Mouse (Mus musculus) C2C12 (cell line): Measurements from ENCODE around the gene Casp12. TPM values are rescaled to one million over a fixed set of nuclear protein-coding genes. Genes with fewer than 3 reads are reported as not detected.

Experiments
- H3K27me3 ChIP-seq: one replicate; pipeline ENCODE4 v1.6.1; 2011; ENCODE audit not compliant: control insufficient read depth, insufficient read depth, insufficient read length
- H3K36me3 ChIP-seq: one replicate; pipeline ENCODE4 v1.6.1; 2011; ENCODE audit not compliant: control insufficient read depth, insufficient read depth
- H3K4me3 ChIP-seq: one replicate; pipeline ENCODE4 v1.5.1; 2011; ENCODE audit warnings: mild to moderate bottlenecking, control low read depth; ENCODE audit not compliant: poor library complexity, insufficient read depth, severe bottlenecking
- H3K79me2 ChIP-seq: one replicate; pipeline ENCODE4 v1.6.1; 2011; ENCODE audit not compliant: control insufficient read depth, insufficient read depth
- H3K79me3 ChIP-seq: one replicate; pipeline ENCODE4 v1.6.1; 2011; ENCODE audit warnings: low read depth, control low read depth
- H3ac ChIP-seq: one replicate; pipeline ENCODE3; 2011; ENCODE audit warnings: low read depth; ENCODE audit not compliant: control insufficient read depth, insufficient read length
- CEBPB ChIP-seq: IDR thresholded peaks from one replicate; pipeline ENCODE4 v1.6.1; 2011; ENCODE audit warnings: low read depth, mild to moderate bottlenecking, control low read depth, moderate library complexity
- CTCF ChIP-seq: IDR thresholded peaks from one replicate; pipeline ENCODE4 v1.5.1; 2011; ENCODE audit not compliant: control insufficient read depth, insufficient read depth, insufficient read length
- FOSL1 ChIP-seq: IDR thresholded peaks from one replicate; pipeline ENCODE4 v1.8.0; 2011; ENCODE audit warnings: mild to moderate bottlenecking, low read length; ENCODE audit not compliant: poor library complexity, insufficient read depth, severe bottlenecking
- MAX ChIP-seq: IDR thresholded peaks from one replicate; pipeline ENCODE4 v1.6.1; 2011; ENCODE audit warnings: mild to moderate bottlenecking, control low read depth
- MYOD1 ChIP-seq: IDR thresholded peaks from one replicate; pipeline ENCODE4 v1.6.1; 2011; ENCODE audit warnings: low read depth; ENCODE audit not compliant: control insufficient read depth, insufficient read length
- MYOG ChIP-seq: IDR thresholded peaks from one replicate; pipeline ENCODE4 v1.6.1; 2011; ENCODE audit not compliant: control insufficient read depth, insufficient read length; ENCODE audit errors: extremely low read depth
- USF1 ChIP-seq: IDR thresholded peaks from one replicate; pipeline ENCODE4 v1.6.1; 2011; ENCODE audit warnings: low read depth, mild to moderate bottlenecking, control low read depth, moderate library complexity
- polyA plus RNA-seq: library from polyadenylated mRNA; unstranded; fragments of >200 nt; fragmentation: generic; extraction: Trizol; gene quantifications from one replicate; pipeline ENCODE4 v1.2.1, GENCODE M21; 2012; ENCODE audit warnings: missing spikeins

Casp12 gene
- polyA plus RNA-seq, 1 experiment, result 3.0 TPM

GRCm38 (mm10) chr9:5308561-5308960 lies 36.7 kb upstream of the Casp12 start, which contains the start of gene Casp4:
Casp4 (plus strand) TSS chr9:5308828.
- Histone ChIP-seq H3K27me3 (no peaks in the 10 kb centered on the region), H3K4me3 (no peak within 1 kb of the TSS), H3K79me2 (no peaks in the 10 kb centered on the region), H3K79me3 (no peaks in the 10 kb centered on the region), H3ac (no peak within 1 kb of the TSS), H3K36me3 (no peaks in the 10 kb centered on the region)
- TF ChIP-seq USF1, result no peak
- TF ChIP-seq MYOG, result no peak
- no peak for TF ChIP-seq MYOD1
- no peak for TF ChIP-seq FOSL1
- TF ChIP-seq MAX, result no peak
- TF ChIP-seq CTCF, result no peak
- no peak for TF ChIP-seq CEBPB

- H3K4me3 ChIP-seq, result no peak overlapping the region
- TF ChIP-seq CTCF, result no peak
- TF ChIP-seq MYOG, result no peak
- TF ChIP-seq FOSL1, result no peak
- TF ChIP-seq MAX, result no peak
- TF ChIP-seq MYOD1, result no peak
- no peak for TF ChIP-seq CEBPB
- no peak for TF ChIP-seq USF1
- no peaks in the 10 kb centered on the region for H3K27me3 ChIP-seq
- no peaks in the 10 kb centered on the region for H3K79me3 ChIP-seq
- no peak overlapping the region for H3ac ChIP-seq
- H3K36me3 ChIP-seq, result no peaks in the 10 kb centered on the region
- no peaks in the 10 kb centered on the region for H3K79me2 ChIP-seq
These were observed 35.1 kb upstream of the Casp12 start for GRCm38 (mm10) chr9:5310112-5310511.

- H3K27me3 ChIP-seq, result no peaks in the 10 kb centered on the region
- no peaks in the 10 kb centered on the region for H3K79me3 ChIP-seq
- no peak overlapping the region for H3K4me3 ChIP-seq
- H3K36me3 ChIP-seq, result no peaks in the 10 kb centered on the region
- no peak overlapping the region for H3ac ChIP-seq
- no peaks in the 10 kb centered on the region for H3K79me2 ChIP-seq
- no peak for TF ChIP-seq USF1
- no peak for TF ChIP-seq CTCF
- TF ChIP-seq FOSL1, result no peak
- no peak for TF ChIP-seq MYOG
- no peak for TF ChIP-seq MAX
- TF ChIP-seq MYOD1, result no peak
- TF ChIP-seq CEBPB, result no peak
These were observed 33.8 kb upstream of the Casp12 start for GRCm38 (mm10) chr9:5311435-5311834.

GRCm38 (mm10) chr9:5328204-5328603 lies 17.0 kb upstream of the Casp12 start:
- Histone ChIP-seq H3K36me3 (no peaks in the 10 kb centered on the region), H3K79me3 (no peaks in the 10 kb centered on the region), H3ac (no peak overlapping the region), H3K27me3 (no peaks in the 10 kb centered on the region), H3K79me2 (no peaks in the 10 kb centered on the region), H3K4me3 (no peak overlapping the region)
- TF ChIP-seq MYOD1 (no peak), MAX (no peak), CTCF (no peak), CEBPB (no peak)

- Histone ChIP-seq H3K27me3 (no peaks in the 10 kb centered on the region), H3K79me3 (no peaks in the 10 kb centered on the region), H3K36me3 (no peaks in the 10 kb centered on the region), H3K79me2 (no peaks in the 10 kb centered on the region), H3K4me3 (no peak overlapping the region), H3ac (no peak overlapping the region)
- TF ChIP-seq USF1 (no peak), CTCF (no peak), MYOD1 (no peak), MYOG (no peak), CEBPB (no peak), FOSL1 (no peak), MAX (no peak)
These were observed 12.8 kb upstream of the Casp12 start for GRCm38 (mm10) chr9:5332441-5332840.

- no peaks in the 10 kb centered on the region for H3K27me3 ChIP-seq
- H3K79me3 ChIP-seq, result no peaks in the 10 kb centered on the region
- no peak for TF ChIP-seq CEBPB
- TF ChIP-seq MAX, result no peak
- TF ChIP-seq CTCF, result no peak
- no peak for TF ChIP-seq MYOG
- TF ChIP-seq MYOD1, result no peak
- TF ChIP-seq FOSL1, result no peak
- TF ChIP-seq USF1, result no peak
- no peak overlapping the region for H3ac ChIP-seq
- no peaks in the 10 kb centered on the region for H3K79me2 ChIP-seq
- H3K4me3 ChIP-seq, result no peak overlapping the region
- H3K36me3 ChIP-seq, result no peaks in the 10 kb centered on the region
These were observed 11.8 kb upstream of the Casp12 start for GRCm38 (mm10) chr9:5333422-5333821.
